Mouse (Mus musculus): ENCODE measurements around the gene Sec16a. TPM values are rescaled to one million over a fixed set of nuclear protein-coding genes. Genes with fewer than 3 reads are reported as not detected.

Sec16a gene
- polyA plus RNA-seq, 1 experiment from 2014 or later: 29.8 TPM

DNA sequence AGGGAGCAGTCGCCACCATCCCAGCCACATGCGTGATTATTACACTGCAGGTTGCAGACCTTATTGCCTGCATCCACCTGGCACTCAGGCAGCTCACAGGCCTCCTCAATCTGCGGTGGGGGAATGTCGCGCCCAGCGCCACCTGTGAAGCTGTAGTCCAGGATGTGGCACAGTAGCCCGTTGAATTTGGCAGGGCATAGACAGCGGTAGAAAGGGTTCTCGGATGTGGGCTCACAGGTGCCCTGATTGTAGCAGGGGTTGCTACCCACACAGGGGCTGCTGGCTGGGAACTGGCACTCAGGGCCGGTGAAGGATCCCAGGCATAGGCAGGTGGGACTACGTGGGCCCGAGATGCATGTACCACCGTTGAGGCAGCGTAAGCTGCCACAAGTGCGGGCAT lies 23.4 kb upstream of the Sec16a start:
- no peaks in the 10 kb centered on the region for H3K4me1 ChIP-seq
- WGBS: 95% methylated on average over 15 of the region's 15 CpGs
- H3K9me3 ChIP-seq: no peaks in the 10 kb centered on the region
- H3K36me3 ChIP-seq (replicated peaks): peaks cover 100% of the 10 kb centered on the region
- H3K27me3 ChIP-seq (ENCODE audit: poor library complexity, severe bottlenecking): no peaks in the 10 kb centered on the region
- no peak overlapping the region for H3K27ac ChIP-seq
- no peak for DNase-seq (ENCODE audit: extremely low spot score, low spot score)
- no peak overlapping the region for H3K4me3 ChIP-seq

DNA sequence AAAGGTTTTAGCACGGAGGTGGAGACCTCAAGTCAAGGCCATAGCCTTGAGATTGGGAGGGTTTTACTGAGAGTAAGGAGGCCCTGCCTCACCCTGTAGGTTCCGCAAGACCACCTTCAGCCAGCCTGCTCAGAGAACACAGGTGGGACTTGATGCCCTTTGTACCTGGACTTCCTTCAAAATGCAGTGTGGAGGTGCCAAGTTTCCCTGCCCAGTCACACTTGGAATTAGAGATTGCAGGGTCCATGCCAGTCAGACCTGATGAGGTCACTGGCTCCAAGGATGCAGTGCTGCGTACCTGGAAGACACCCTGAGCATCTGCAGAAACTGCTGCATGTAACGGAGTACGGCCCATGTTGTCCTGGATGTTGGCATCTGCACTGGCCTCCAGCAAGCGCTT lies 18.4 kb upstream of the Sec16a start:
- H3K36me3 ChIP-seq (replicated peaks): peaks cover 100% of the 10 kb centered on the region
- WGBS: 96% methylated on average over 6 of the region's 6 CpGs
- no peaks in the 10 kb centered on the region for H3K27me3 ChIP-seq (ENCODE audit: poor library complexity, severe bottlenecking)
- no peaks in the 10 kb centered on the region for H3K9me3 ChIP-seq
- no peak overlapping the region for H3K27ac ChIP-seq
- DNase-seq (ENCODE audit: extremely low spot score, low spot score): no peak
- H3K4me1 ChIP-seq: peaks cover 23% of the 10 kb centered on the region
- no peak overlapping the region for H3K4me3 ChIP-seq

- Histone ChIP-seq H3K4me1 (peaks cover 27% of the 10 kb centered on the region), H3K4me3 (no peak overlapping the region), H3K36me3 (replicated peaks) (peaks cover 100% of the 10 kb centered on the region), H3K27me3 (ENCODE audit: poor library complexity, severe bottlenecking) (no peaks in the 10 kb centered on the region), H3K9me3 (no peaks in the 10 kb centered on the region), H3K27ac (no peak overlapping the region)
- DNase-seq (ENCODE audit: extremely low spot score, low spot score): no peak
- WGBS: 82% methylated on average over 3 of the region's 3 CpGs
Measured at GRCm38 (mm10) chr2:26462980-26463379, 18.0 kb upstream of the Sec16a start.

- Histone ChIP-seq H3K4me3 (no peak overlapping the region), H3K27ac (no peak overlapping the region), H3K9me3 (no peaks in the 10 kb centered on the region), H3K36me3 (replicated peaks) (peaks cover 95% of the 10 kb centered on the region), H3K27me3 (ENCODE audit: poor library complexity, severe bottlenecking) (no peaks in the 10 kb centered on the region), H3K4me1 (peaks cover 29% of the 10 kb centered on the region)
- DNase-seq (ENCODE audit: extremely low spot score, low spot score): no peak
- whole genome bisulfite sequencing: 95% methylated on average over 5 of the region's 5 CpGs
Measured at GRCm38 (mm10) chr2:26461667-26462066, 16.7 kb upstream of the Sec16a start.

- peak overlapping the region; percentile 40; the same call in 1 of the 2 replicates for H3K27ac ChIP-seq
- peaks cover 29% of the 10 kb centered on the region for H3K4me1 ChIP-seq
- no peak overlapping the region for H3K4me3 ChIP-seq
- 88% methylated on average over 13 of the region's 13 CpGs for WGBS
- H3K9me3 ChIP-seq: no peaks in the 10 kb centered on the region
- peaks cover 86% of the 10 kb centered on the region for H3K36me3 ChIP-seq (replicated peaks)
- H3K27me3 ChIP-seq (ENCODE audit: poor library complexity, severe bottlenecking): no peaks in the 10 kb centered on the region
- DNase-seq (ENCODE audit: extremely low spot score, low spot score): no peak
Measured at GRCm38 (mm10) chr2:26460837-26461236, 15.8 kb upstream of the Sec16a start.

DNA sequence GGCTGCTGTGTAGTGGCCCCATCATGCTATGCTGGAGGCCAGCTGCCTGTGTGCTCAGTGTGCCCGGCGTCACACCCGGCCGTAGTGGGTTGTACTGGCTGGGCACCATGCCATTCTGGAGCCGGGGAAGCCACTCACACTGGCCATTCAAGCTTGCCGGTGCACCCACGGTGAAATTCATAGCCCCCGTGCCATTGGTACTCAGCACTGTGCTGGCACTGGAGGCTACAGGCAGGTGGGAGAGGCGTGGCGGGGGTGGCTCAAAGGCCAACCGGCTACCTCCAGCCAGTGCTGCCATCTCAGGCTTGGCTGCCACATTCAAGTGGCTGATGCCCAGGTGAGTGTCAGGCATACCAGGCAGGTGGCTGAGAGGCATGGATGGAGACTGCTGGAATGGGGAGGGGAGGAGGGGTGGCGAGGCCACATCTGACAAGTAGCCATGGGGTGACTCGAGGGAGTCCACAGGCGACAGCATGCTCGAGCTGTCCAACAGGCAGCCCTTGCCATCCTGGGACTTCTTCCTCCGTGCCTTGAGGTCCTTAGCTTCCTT lies 15.2 kb upstream of the Sec16a start:
- WGBS: 94% methylated on average over 16 of the region's 16 CpGs
- Histone ChIP-seq H3K4me3 (peak overlapping the region; percentile 6; the same call in 1 of the 2 replicates), H3K27me3 (ENCODE audit: poor library complexity, severe bottlenecking) (no peaks in the 10 kb centered on the region), H3K9me3 (no peaks in the 10 kb centered on the region), H3K4me1 (peaks cover 29% of the 10 kb centered on the region), H3K27ac (peak overlapping the region; percentile 40; the same call in 1 of the 2 replicates), H3K36me3 (replicated peaks) (peaks cover 80% of the 10 kb centered on the region)
- DNase-seq (ENCODE audit: extremely low spot score, low spot score): no peak

GRCm38 (mm10) chr2:26459478-26459877 lies 14.5 kb upstream of the Sec16a start:
- H3K4me3 ChIP-seq: no peak overlapping the region

DNA sequence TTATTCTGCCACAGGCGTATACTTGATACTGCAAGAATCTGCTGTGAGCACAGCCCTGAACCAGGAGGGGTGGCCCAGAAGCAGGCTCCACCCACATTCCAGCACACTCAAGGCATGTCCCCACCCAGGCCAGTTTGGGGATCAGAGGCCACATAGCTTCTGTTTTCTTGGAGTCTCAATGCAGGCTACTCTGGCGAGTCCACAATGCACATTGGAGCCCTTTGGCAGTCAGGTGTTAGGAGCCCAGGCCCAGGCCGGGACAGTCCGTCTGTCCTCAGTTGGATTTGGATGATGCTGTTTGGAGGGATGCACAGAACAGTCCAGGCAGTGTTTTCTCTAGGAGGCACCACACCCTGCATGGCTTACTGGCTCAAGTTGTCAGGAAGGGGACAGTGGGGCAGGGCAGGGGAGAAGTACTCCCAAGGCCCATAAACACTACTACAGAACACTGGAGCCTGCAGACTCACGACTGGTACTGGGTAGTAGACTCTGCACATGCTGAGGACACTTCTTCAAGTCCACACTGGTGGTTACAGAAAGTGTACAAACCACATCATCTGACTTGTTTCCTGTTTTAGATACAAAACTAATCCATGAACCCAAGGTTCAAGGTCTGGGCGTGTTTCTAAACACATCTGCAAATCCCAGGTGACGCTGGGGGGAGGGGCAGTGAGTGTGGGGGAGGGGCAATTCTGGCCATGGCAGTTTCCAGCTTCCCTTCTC lies 13.5 kb upstream of the Sec16a start:
- H3K36me3 ChIP-seq (replicated peaks): peaks cover 64% of the 10 kb centered on the region
- peak; percentile 33 for DNase-seq (ENCODE audit: extremely low spot score, low spot score)
- peak overlapping the region; percentile 76 for H3K27ac ChIP-seq
- WGBS: 28% methylated on average over 7 of the region's 7 CpGs
- H3K4me3 ChIP-seq: peak overlapping the region; percentile 14; the same call in 1 of the 2 replicates
- no peaks in the 10 kb centered on the region for H3K9me3 ChIP-seq
- H3K27me3 ChIP-seq (ENCODE audit: poor library complexity, severe bottlenecking): no peaks in the 10 kb centered on the region
- peaks cover 29% of the 10 kb centered on the region for H3K4me1 ChIP-seq

More at GRCm38 (mm10) chr2:26459478-26459877, 14.5 kb upstream of the Sec16a start:
- DNase-seq (ENCODE audit: extremely low spot score, low spot score): no peak
- peak overlapping the region; percentile 44 for H3K27ac ChIP-seq
- WGBS: 35% methylated on average over 6 of the region's 6 CpGs
- no peaks in the 10 kb centered on the region for H3K9me3 ChIP-seq
- H3K27me3 ChIP-seq (ENCODE audit: poor library complexity, severe bottlenecking): no peaks in the 10 kb centered on the region
- H3K4me1 ChIP-seq: peaks cover 29% of the 10 kb centered on the region
- H3K36me3 ChIP-seq (replicated peaks): peaks cover 73% of the 10 kb centered on the region

DNA sequence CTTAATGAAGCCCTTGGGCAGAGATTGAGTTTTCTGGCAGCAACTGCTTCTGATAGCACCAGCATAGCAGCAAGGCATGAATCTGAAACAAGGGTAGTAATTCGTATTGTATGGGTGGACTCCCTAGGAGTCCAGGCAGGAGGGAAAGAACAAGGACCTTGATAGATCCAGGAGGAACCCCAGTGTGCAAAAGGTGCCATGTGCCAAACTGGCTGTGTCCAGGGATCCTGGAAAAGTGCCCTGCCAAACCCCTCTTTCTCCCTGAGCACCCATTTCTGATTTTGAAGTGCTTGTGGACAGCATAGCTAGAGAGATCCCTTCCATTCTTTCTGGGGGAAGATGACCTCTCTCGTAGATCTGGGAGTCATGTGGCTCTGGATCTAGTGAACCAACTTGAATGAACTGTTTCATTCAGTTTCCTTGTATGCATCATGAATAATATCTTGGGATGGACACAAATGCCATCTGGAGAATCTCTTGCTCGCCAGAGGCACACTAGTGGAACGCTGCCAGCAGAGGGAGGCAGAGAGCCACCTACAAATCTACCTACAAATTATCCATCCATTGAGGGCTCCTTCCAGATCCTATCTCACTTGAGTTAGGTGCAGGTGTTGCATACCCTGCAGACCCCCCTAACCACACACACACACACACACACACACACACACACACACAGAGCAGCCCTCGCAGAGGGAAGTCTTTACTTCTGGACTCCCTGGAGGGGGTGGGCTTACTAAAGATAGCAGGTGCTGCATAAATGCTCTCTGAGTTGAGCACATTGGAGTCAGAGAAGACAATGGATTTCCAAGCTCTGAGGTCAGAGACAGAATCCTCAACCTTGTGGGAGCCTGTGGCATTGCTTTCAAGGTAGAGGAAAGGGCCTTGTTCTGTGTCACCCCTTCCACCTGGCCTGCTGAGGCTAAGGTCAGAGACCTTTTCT lies 4.4 kb upstream of the Sec16a start:
- 23% methylated on average over 5 of the region's 5 CpGs for WGBS
- Histone ChIP-seq H3K4me1 (peaks cover 27% of the 10 kb centered on the region), H3K27ac (no peak overlapping the region; the same call in 1 of the 2 replicates), H3K9me3 (no peaks in the 10 kb centered on the region), H3K27me3 (ENCODE audit: poor library complexity, severe bottlenecking) (no peaks in the 10 kb centered on the region), H3K4me3 (no peak overlapping the region), H3K36me3 (replicated peaks) (0 out of 2 replicates have a peak, but pooled peaks cover 2% of the 10 kb centered on the region)
- peak; percentile 82 for DNase-seq (ENCODE audit: extremely low spot score, low spot score)

GRCm38 (mm10) chr2:26447451-26447850 lies 2.4 kb upstream of the Sec16a start:
- Histone ChIP-seq H3K36me3 (replicated peaks) (0 out of 2 replicates have a peak, but pooled peaks cover 2% of the 10 kb centered on the region), H3K4me1 (peaks cover 43% of the 10 kb centered on the region), H3K27me3 (ENCODE audit: poor library complexity, severe bottlenecking) (no peaks in the 10 kb centered on the region), H3K27ac (no peak overlapping the region), H3K9me3 (no peaks in the 10 kb centered on the region), H3K4me3 (no peak overlapping the region)
- 87% methylated on average over 1 of the region's 1 CpGs for WGBS
- no peak for DNase-seq (ENCODE audit: extremely low spot score, low spot score)

GRCm38 (mm10) chr2:26446671-26447070 lies 1.7 kb upstream of the Sec16a start:
- no peaks in the 10 kb centered on the region for H3K9me3 ChIP-seq
- peak overlapping the region; percentile 75 for H3K4me3 ChIP-seq
- WGBS: 80% methylated on average over 4 of the region's 4 CpGs
- peak overlapping the region; percentile 87 for H3K27ac ChIP-seq
- DNase-seq (ENCODE audit: extremely low spot score, low spot score): no peak
- H3K4me1 ChIP-seq: peaks cover 43% of the 10 kb centered on the region
- H3K27me3 ChIP-seq (ENCODE audit: poor library complexity, severe bottlenecking): no peaks in the 10 kb centered on the region
- peaks cover 4% of the 10 kb centered on the region for H3K36me3 ChIP-seq (replicated peaks)

GRCm38 (mm10) chr2:26445666-26446445 lies 840 bp upstream of the Sec16a start:
- H3K27me3 ChIP-seq (ENCODE audit: poor library complexity, severe bottlenecking): no peaks in the 10 kb centered on the region
- peaks cover 11% of the 10 kb centered on the region for H3K36me3 ChIP-seq (replicated peaks)
- under 1% methylated on average over 44 of the region's 44 CpGs for WGBS
- H3K27ac ChIP-seq: peak overlapping the region; percentile 87
- no peaks in the 10 kb centered on the region for H3K9me3 ChIP-seq
- H3K4me1 ChIP-seq: peaks cover 43% of the 10 kb centered on the region
- peak; percentile 95 for DNase-seq (ENCODE audit: extremely low spot score, low spot score)
- peak overlapping the region; percentile 75 for H3K4me3 ChIP-seq

Data from forebrain, embryonic 10.5 days (tissue).